Mouse (Mus musculus) heart, postnatal 36 days (tissue): ENCODE results near the gene Carf. TPM values are rescaled to one million over a fixed set of nuclear protein-coding genes. Genes with fewer than 3 reads are reported as not detected.
"Not testable (repeated sequence)": the region's sequence is repeated elsewhere in the genome, so short reads cannot be mapped to it uniquely, and the experiment has no call there.

Experiments used
- DNase-seq, 2 experiments: peaks; one replicate each; pipeline ENCODE4 v3.0.0; 2021 to 2022
- intact Hi-C: fragments of 180-260 bp; cut with DNase I; formaldehyde crosslinking; loops from one replicate; pipeline ENCODE4 v1.15.1; 2025
- total RNA-seq, 2 experiments: library from RNA; stranded (reverse); gene quantifications; 2 replicates each; pipeline ENCODE4 v1.2.3; 2021

Carf gene
- 1 to 10 TPM; 6.0 to 8.4 TPM for total RNA-seq

DNA sequence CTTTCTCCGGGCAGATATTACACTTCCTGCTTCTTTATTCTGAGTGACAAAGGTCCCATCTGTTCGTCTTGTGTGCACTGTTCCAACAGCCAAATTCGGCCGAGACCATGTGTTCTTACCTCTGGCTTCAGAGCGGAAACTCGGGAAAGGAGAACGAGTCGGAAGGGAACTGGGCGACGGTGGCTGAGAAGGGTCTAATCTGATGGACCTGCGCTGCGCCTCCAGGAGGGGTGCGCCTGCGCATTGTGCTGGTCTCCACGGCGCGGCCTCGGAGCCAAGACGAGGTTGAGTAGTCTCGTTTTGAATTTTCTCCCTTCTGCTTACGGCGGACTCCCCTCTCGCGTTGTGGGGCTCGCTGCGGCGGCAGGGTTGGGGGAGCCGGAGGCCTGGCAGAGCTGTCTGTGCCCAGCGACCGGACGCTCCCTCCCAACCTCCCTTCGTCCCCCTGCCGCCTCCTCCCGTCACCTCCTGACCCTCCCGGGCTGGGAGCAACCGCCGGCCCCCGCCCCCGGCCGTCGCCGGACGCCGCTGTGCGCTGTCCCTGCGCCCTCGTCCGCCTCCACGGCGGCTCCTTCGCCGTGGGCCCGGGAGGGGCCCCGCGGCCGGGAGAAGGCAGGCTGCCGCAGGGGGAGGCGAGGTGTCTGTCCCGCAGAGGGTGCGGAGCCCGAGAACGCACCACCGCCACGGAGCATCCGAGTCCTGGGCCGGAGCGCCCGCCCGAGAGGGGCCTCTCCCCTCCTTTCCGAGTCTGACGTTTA lies at the start of gene Carf, which contains the start of gene Wdr12:
Gene Carf, plus strand, starts transcription at position 224 of the 758 bp plus-strand sequence.
Gene Wdr12, minus strand, starts transcription at position 622 of the 758 bp plus-strand sequence.
- intact Hi-C loops: loop anchor here (5.0 kb wide), 2 partner anchors 84 to 216 kb away; partner anchors contain the start of gene Nbeal1
- peak; percentile 96 to 97 for DNase-seq

DNA sequence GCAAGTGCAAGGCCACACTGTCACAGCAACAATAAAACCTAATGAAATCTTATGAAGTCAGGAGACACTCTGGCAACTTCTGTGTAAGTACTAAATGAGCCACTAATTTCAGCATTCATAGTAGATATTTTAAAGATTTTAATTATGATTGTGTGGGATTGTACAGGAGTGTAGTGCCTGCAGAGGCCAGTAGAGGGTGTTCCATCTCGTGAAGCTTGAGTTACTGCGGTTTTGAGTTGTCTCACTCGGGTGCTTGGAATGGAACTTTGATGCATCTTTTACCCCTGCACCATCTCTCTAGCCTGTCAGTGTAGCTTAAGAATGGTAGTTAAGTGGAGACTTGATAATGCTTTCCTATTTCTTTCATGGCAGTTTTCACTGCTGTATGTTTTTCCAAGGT lies 43.4 kb upstream of the Carf start:
- DNase-seq: no peak
- intact Hi-C loops: no loop called here

DNA sequence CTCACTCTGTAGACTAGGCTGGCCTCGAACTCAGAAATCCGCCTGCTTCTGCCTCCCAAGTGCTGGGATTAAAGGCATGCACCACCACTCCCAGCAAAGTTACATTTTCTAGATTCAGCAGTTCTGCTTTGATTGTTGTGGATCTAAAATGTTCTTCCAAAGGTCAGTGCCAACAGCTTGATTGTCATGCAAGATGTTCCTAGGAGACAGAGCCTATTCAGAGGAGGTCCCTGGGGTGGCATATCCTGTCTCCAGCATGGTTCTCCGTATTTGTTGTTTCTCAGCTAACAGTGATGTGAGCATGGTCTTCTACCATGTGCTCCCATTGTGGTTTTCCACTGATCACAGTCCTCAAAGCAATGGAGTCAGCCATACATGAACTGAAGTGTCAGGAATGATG lies 41.7 kb upstream of the Carf start:
- intact Hi-C loops: no loop called here
- no peak for DNase-seq

DNA sequence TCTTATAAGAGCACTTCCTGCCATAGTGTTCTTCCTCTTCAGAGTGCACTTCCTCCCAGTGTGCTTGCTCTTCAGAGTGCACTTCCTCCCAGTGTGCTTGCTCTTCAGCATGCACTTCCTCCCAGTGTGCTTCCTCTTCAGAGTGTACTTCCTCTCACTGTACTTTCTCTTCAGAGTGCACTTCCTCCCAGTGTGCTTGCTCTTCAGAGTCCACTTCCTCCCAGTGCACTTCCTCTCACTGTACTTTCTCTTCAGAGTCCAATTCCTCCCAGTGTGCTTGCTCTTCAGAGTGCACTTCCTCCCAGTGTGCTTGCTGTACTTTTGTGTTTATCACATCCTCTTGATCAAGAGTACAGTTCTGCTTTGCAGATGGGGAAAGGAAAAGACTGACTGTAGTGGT lies 27.3 kb upstream of the Carf start:
- DNase-seq, intact Hi-C loops: not testable (repeated sequence)

DNA sequence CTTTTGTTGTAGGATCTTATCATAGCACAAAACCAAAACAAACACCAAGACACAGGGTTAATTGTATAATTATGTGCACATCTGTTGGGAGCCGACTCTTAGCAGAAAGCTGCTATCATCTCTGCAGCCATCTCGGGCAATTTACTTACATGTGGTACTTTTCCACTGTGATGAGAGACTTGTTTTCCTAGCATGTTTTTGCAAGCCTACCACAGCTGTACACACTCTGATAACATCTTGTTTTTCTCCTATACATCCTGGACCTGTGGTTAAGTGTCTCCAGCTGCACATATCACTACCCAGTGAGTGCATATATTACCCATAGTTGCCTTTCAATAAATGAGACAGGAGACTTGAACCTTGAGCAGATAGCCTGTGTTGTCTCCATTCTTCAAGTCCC lies 23.1 kb upstream of the Carf start:
- no peak for DNase-seq
- intact Hi-C loops: no loop called here

DNA sequence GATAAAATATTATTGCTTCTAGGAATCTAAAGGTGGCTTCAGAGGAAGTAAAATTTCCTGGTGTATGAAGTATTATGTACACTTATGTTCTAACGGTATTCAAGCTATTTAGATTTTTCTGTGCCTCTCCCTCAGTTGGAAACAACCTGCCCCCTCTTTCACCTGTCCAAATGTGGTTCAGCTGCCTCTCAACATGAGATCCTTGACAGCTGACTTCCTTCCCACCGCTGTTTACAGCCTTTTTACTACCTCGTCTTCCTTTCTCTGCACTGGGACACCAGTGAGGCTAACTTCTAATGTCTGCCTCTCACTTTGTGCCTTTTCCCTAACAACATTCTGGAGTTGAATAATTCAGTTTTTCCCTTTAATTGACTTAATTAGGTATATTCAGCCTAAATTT lies 22.5 kb upstream of the Carf start:
- intact Hi-C loops: no loop called here
- DNase-seq: no peak

DNA sequence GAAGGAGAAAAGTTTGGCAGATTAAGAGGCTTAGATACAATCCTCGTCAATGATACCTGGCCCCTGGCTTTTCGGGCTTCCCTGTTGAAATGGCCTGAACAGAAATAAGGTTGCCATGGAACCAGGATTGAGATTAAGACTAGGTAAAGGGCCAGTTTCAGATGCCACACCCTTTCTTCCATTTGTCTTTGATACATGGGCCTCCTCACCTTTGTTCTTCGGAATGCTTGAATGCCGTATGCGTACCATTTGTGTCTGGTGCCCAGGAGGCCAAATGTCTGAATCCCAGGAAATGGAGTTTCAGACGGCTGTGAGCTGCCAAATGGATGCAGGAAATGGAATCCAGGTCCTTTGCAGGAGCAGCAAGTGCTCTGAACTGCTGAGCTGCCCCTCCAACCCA lies 21.6 kb upstream of the Carf start:
- no peak for DNase-seq
- intact Hi-C loops: no loop called here

DNA sequence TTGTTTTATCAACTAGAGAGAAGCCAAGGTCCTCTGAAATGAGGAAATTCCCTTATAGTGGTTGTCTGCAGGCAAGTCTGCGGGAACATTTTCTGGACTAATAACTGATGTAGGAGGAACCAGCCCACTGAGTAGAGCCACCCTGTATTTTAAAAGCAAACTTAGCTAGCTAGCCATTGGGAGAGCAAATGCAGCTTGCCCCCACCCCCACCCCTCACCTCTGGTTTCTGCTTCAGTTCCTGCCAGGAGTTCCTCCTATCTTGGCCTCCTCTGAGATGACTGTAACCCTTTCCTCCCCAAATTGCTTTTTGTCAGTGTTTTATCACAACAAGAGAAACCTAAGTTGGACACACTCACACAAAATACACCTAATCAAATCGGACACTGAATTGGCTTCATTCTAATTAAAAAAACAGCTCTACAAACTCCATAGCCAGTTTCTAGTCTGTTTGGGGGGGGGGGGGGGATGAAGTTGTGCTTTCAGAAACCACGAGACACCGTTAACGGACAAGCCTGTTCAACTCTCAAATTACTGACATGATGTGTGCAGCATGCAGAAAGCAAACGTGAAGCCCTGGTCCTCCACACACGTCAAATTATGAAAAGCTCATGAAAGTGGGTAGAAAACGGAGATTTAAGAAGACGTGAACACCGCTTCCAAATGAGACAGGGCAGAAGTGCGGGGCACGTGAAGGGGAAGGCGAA lies 1.3 kb upstream of the Carf start:
- intact Hi-C loops: loop anchor here (5.0 kb wide), 2 partner anchors 86 to 214 kb away; partner anchors contain the start of gene Nbeal1
- no peak for DNase-seq

DNA sequence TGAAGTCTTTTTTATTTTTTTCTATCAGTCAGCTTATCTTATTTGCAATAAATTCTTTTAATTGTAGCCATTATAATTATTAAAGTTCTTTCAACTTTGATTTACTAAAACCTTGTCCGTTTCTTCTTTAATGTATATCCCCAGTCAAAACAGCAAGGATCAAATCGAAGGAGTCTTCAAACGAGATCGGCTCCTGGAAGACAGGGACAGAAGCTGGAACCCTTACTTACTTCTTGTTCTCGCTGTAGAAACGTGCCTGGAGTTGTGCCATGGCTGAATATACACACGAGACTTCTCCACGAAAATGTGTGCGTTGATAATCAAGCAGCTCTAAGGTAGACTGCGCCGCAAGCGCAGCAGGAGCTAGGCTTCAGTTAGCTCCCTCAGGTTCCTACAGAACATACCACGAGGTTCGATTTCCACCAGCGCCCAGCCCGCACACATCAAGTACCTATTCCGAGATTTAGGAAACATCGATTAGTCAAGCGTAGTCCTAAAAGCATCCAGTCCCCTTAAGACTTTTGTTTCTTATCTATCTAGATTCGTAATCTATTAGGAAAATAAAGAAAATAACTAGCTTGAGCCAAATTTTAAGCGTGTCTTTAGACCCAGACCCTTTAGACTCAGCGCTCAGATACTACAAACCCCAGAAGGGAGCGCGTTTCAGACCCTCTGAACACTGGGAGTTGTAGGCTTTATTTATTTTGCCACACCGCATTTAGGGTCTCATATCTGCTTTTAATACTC lies 597 bp upstream of the Carf start:
- peak; percentile 44 to 57 for DNase-seq
- intact Hi-C loops: loop anchor here (5.0 kb wide), 2 partner anchors 85 to 215 kb away; partner anchors contain the start of gene Nbeal1

DNA sequence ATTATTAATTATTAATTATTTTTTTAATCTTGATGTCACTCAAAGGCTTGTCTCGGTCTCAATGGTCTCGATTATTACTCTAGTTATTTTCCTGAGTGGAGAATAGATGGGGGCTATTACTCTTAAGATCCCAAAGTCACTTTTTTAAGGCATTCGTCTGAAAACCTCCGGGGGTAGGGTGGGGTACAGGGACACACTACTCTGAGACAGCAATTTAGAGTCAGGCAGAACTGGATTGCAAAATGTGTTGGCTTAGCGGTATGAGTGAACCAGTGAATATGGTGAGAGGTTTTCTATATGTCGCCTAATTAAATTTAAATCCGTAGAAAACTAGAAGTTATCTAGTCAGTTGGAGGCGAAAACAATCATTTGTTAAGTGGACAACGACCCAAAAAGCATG lies 792 bp downstream of the Carf start:
- DNase-seq: peak in 1 of 2 experiments; percentile 7
- intact Hi-C loops: loop anchor here (5.0 kb wide), 2 partner anchors 83 to 217 kb away; partner anchors contain the start of gene Nbeal1

DNA sequence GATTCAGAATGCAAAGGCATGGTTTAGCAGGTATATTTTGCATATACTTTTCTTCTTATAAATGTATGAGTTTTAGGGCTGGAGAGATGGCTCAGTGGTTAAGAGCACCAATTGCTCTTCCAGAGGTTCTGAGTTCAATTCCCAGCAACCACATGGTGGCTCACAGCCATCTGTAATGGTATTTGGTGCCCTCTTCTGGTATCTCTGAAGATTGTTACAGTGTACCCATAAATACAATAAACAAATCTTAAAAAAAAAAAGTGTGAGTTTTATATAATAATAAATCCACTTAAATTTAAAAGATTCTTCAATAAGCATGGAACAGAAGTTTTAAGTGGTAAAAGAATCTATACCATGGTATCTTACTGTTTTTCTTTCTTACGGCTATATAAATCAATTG lies 6.5 kb downstream of the Carf start:
- DNase-seq: no peak
- intact Hi-C loops: no loop called here

DNA sequence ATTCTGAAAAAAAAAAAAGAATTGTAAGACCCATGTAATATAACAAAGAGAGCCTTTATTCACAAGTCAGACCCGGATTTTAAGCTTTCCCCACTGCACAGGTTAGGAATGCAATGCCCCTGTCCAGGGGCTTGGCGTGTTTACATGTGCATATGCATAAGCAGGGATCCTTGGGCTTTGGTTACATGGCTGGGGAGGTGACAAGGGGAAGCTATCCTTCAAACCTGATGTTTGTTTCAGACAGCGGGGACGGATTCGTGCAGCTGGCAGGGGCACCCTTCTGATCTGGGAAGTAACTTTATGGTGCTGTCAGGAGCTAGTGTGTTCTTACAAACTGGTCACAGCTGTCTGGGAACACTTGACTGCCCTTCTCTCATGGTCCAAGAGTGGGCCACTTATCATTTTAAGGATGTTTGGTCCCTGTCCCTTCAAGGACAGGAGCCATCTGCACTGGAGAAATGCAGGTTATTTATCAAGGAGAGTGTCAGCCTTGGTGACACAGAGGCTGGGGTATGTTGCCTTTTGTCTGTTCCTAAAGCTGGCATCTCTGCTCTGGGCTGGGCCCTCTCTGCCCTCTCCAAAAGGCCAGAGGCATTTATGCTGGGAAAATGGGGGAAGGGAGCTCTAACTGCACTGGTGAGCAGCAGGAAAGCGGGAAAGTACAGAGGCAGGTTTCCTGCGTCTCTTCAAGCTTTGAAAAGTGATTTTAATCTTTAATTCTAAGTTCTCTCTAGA lies 19.8 kb downstream of the Carf start:
- intact Hi-C loops: no loop called here
- no peak for DNase-seq

DNA sequence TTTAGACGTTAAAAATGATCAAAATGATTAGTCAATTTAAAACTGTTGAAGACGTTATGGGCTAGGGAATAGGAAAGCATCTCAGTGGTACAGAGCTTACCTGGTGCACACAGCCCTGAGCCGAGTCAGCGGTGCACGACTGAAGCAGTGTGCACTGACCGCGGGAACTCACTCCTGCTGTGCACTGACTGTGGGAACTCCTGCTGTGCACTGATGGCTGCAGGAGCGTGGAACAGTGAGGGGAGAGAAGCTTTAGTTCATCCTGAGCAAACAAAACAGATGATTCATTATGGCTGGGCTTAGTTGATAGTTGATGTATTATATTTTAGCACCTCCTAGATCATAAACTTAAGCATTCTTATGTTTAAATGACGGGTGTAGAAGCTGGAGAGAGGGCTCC lies 39.3 kb downstream of the Carf start:
- intact Hi-C loops: no loop called here
- DNase-seq: no peak

DNA sequence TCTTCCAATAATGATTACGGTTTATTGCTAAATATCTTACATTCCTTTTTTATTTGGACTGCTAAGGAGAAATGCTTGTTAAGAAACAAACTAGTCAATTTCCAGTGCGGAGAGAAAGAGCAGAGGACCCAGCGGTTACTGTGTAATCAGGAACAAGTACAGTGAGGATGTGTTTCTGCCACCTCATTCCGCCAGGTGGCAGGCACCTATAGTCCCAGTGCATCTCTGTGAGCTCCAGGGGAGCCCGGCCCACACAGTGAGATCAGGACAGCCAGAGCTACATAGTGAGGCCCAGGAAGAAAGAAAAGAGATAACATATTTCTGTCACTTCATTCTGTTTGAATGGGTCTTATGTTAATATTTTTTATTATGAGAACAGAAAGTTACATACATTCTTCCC lies 54.7 kb downstream of the Carf start:
- intact Hi-C loops: no loop called here
- no peak for DNase-seq

DNA sequence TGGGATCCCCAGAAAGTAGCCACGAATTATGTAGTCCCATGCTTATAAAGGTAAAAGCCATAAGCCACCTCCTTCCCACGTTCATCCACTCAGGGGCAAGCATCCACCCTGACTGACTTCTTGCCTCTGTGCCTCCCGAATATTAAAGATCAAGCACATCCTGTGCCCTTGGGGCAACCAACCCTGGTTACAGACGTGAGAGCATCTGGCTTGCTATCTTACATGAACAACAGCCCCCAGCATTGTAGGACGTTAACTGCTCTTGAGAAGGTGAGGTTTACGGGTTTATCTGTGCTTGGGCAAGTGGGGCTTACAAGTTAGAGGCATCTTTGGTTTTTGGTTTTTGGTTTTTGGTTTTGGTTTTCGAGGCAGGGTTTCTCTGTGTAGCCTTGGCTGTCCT lies 58.6 kb downstream of the Carf start:
- no peak for DNase-seq
- intact Hi-C loops: loop anchor here (5.0 kb wide), 1 partner anchor 806 kb away; no protein-coding TSS in a partner anchor

DNA sequence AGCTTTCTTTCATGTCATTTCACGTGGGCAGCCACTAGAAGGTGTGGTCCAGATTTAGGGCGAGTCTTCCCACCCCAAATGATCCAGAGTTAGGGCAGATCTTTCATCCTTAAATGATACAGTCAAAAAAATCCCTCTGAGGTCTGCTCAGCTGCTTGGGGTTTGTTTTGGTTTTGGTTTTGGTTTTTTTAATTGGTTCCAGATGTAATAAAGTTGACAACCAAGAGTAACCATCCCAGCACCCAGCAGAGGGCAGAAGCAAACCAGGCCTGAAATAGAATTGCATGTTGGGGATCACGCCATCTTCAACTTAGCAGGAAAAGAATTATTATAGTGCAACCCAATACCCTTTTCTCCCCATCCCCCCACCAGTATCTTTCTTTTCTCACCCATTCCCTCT lies 60.4 kb downstream of the Carf start:
- peak; percentile 63 to 68 for DNase-seq
- intact Hi-C loops: loop anchor here (1.0 to 5.0 kb wide), 4 partner anchors 36 to 804 kb away; no protein-coding TSS in a partner anchor

DNA sequence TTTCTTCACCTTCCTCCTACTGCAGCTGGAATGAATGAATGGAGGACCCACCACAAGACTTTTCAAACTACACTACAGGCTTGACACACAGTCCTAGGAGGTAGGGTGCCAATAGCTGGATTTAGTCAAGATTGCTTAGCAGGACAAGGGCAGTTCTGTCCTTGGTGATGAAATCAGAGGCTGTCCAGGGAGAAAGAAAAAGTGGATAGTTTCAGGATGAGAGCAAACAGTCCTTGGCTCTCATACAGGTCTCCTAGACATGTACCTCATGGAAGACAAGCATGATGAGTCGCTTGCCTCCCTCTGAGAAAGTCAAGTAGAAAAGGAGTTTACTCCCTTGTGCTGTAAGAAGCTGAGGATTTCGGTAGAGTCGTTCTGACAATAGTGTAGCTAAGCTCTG lies 65.6 kb downstream of the Carf start:
- intact Hi-C loops: no loop called here
- DNase-seq: no peak

DNA sequence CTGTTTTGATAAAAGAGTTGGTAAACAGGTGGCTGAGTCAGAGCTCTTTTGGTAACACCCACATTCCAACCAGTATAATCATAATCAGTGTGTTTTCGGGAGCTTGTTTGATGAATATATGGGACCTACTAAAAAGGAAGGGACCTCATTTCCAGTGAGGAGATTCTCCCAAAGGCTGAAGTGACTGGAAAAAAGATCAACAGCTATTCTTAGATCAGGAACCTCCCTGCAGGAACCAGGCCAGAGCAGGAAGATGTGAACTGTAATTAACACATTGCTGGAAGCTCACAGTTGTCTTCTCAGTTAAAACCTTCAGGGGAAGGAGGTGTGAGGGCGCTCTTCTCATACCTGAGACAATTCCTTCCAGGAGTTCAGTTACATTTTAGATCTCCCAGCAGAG lies 71.6 kb downstream of the Carf start:
- peak; percentile 18 for DNase-seq
- intact Hi-C loops: no loop called here

DNA sequence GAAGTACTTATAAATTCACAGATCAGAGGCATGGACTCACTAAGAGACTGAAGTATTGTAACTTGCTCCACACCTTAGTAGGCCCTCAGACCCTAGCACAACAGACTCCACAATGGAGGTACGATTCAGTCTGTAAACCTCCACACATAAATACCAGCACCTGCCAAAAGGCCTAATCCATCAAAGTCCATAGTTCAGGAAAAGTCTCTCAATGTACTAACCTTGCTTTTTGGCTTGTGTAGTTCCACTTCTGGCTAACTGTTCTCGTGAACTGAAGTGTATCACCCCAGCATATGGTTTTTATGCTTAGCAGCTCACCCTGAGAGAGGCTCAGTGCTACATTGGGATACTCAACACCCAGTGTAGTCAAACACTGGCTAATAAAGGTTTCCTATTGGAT lies 72.2 kb downstream of the Carf start:
- DNase-seq: no peak
- intact Hi-C loops: no loop called here

DNA sequence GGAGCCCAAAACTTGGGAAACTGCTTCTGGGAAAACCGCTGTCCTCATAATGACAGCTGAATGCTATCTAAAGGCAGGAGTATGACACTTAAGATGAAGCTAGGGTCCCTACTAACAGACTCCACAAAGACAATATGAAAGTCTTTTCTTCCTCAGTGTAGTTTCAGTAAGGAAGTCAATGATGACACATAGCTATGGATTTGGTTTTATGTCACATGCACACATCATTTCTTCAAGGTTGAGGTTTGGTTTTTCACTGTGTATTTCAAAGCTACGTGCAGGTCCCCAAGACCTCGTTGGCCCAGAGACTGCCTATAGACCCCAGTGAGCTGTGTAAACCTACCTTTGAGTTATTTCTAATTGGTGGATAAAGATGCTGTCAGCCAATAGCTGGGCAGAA lies 75.1 kb downstream of the Carf start:
- no peak for DNase-seq
- intact Hi-C loops: no loop called here
